Mouse (Mus musculus) c-Kit-negative CD71-positive TER-119-positive erythroid progenitor cells, embryonic 14.5 days (primary cell): ENCODE measurements around the gene Ccdc181.

ENCODE experiments used
- DNase-seq: peaks from one replicate; pipeline ENCODE4 v3.0.0-alpha.2; 2013; ENCODE audit warnings: low read depth, low spot score

Ccdc181 gene

DNA sequence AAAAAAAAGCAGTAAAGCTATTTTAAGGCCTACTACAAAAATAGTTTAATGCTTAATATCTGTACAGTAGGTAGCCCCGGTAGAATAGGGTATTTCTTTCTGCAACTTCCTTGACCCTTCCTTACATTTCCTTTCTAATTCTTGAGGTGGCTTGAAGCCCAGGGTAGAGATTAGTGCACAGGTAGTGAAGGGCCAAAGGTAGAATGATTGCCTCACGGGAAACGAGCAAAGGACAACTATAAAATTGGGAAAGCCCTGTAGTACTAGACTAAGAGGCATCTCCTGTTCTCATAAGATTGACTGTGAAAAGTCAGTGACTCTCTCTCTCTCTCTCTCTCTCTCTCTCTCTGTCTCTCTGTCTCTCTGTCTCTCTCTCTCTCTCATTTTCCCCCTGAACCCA lies 60.0 kb downstream of the Ccdc181 start:
- DNase-seq, result no peak

DNA sequence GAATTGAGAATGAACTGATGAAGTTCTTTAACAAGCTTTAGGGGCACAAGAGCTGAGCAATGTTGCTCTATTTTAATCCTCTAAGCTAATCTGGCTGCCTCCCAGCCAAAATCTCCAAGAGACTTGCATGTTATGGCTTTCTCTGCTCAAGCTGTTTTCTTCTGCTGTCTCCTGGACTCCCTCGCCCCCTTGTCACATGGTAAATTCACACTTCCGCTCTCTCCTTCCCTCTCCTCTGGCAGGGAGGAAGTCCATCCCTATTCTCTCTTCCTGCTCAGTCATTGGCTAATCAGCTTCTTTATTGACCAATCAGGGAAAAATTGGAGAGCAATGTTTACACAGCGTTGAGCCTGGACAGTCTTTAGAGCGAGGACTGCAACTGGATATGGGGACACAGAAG lies 60.5 kb downstream of the Ccdc181 start:
- no peak for DNase-seq
